Mouse (Mus musculus) heart, postnatal 0 days (tissue): Measurements from ENCODE around the gene Ntn1.

Experiments used
- CTCF ChIP-seq: IDR thresholded peaks from 2 replicates; pipeline ENCODE4 v1.5.1; 2016; ENCODE audit warnings: antibody characterized with exemption, control low read depth, low read depth
- EP300 ChIP-seq: IDR thresholded peaks from 2 replicates; pipeline ENCODE4 v1.6.1; 2016; ENCODE audit warnings: antibody characterized with exemption, low read depth

DNA sequence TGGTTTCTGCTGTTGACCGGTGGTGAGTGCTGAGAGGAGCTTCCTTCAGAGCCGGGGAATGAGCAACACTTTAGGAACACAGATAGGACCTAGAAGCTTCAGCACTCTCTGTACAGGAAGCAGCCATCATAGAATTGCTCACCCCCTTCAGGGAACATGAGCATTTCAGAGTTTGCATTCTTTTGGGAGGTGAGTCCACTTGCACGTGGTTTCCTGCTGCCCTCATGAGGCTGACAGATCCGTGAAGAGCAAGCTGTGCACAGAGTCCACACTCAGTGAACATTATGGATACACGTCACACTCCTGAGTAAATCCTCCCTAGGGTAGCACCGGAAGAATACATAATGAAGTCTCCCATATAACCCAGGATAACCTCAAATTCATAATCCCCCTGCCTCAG lies 205.5 kb downstream of the Ntn1 start:
- peak; percentile 37 for TF ChIP-seq CTCF
- TF ChIP-seq EP300 = no peak
